Mouse (Mus musculus) lung, adult 2 months (tissue): Measurements from ENCODE around the gene Sh3gl2.
A peak's percentile ranks its signal among the peaks of the same experiment; 100 is the strongest.

Experiments used
- CTCF ChIP-seq: fragments of 200-500 bp; IDR thresholded peaks from 2 replicates; pipeline ENCODE4 v1.5.1; 2011; ENCODE audit warnings: mild to moderate bottlenecking, low read length, control low read depth; ENCODE audit not compliant: insufficient read depth
- POLR2A ChIP-seq: fragments of 200-500 bp; IDR thresholded peaks from 2 replicates; pipeline ENCODE4 v1.6.1; 2011; ENCODE audit warnings: low read depth, mild to moderate bottlenecking, control low read depth, low read length, borderline replicate concordance; ENCODE audit errors: extremely low read depth

DNA sequence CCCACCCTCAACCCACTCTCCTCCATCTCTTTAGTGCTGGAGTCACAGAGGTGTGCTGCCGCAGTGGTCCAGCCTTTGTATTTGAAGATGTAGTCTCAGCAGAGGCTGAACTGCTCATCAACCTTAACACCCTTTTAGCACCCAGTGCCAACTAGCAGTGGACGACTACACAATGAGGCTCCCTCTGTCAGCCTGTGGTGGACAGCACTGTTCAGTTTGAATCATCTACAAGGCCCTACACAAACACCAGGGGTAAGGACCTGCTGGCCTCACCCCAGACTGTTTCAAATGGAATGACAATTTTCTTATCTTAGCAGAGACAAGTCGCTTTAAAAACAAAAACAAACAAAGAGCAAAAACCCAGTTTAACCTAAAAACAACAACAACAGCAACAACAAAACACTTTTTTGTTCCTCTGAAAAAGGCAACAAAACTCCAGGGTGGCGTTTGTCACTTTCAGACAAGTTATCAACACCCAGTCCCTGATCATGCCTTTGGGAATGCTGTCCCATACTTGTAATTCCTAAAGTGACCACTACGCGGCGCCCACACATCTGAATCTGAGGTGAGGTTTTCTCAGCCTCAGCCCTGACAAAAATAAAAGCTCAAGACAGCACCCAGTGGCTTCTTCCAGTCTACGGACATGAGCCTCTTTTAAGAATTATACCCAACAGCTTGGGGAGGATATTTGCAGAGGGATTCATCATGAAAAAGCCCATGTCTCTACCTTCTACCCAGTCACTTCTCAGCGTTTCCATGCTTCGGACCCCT, 199.7 kb downstream of the Sh3gl2 start:
- TF ChIP-seq POLR2A (no peak), CTCF (peak; percentile 61)
